Mouse (Mus musculus) gastrocnemius, postnatal 10 days (tissue): ENCODE data around the gene Cyp2c65. TPM values are rescaled to one million over a fixed set of nuclear protein-coding genes. Genes with fewer than 3 reads are reported as not detected.
"Not testable (repeated sequence)": the region's sequence is repeated elsewhere in the genome, so short reads cannot be mapped to it uniquely, and the experiment has no call there.

Experiments
- DNase-seq: peaks from one replicate; pipeline ENCODE4 v3.0.0; 2021; ENCODE audit warnings: mixed read lengths
- long read RNA-seq, 2 experiments: library from polyadenylated mRNA; stranded (forward); transcript quantifications; one replicate each; pipeline ENCODE4 v2.0.0; 2021
- total RNA-seq, 2 experiments: library from RNA; stranded (reverse); gene quantifications; 2 replicates each; pipeline ENCODE4 v1.2.3; 2021

The Cyp2c65 gene
- total RNA-seq, result not detected
- long read RNA-seq, experiment 1, result 0 reads
- long read RNA-seq, experiment 2, result 0 reads

DNA sequence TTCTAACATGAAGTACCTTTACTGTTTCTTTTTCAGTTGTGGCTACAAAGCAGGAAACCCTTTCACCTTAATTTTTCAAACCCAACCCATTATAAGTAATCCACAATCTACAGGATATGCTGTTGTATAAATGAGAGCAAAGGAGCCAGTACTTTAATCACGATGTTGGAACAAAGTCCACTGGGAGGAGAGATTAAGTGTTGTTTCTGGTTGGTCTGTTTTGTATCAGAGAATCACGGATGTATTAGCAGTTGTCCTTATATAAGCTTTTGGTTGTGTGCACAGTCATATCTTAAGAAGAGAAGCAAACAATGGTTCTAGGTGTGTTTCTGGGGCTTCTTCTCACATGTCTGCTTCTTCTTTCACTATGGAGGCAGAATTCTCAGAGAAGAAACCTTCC lies at the start of gene Cyp2c65:
Cyp2c65 (plus strand) TSS at position 297 of the 400 bp plus-strand sequence.
- DNase-seq, result no peak

DNA sequence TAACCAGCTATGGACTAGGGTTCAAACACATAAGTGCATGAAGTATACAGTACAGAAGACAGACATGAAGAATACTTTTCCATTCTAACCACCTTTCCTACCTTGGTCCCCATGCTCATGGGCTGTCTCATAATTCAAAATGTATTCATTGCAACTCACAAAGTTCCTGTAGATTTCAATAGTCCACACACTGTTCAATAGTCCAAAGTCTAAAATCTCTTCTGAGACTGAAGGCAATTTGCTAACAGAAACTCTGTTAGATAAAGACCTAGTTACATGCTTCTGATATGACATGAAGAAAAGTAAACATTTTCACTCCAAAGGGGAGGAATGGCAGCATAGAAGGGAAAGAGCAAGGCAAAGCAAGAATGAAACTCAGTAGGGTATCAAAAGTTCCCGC lies 2.9 kb upstream of the Cyp2c65 start:
- DNase-seq, result no peak

DNA sequence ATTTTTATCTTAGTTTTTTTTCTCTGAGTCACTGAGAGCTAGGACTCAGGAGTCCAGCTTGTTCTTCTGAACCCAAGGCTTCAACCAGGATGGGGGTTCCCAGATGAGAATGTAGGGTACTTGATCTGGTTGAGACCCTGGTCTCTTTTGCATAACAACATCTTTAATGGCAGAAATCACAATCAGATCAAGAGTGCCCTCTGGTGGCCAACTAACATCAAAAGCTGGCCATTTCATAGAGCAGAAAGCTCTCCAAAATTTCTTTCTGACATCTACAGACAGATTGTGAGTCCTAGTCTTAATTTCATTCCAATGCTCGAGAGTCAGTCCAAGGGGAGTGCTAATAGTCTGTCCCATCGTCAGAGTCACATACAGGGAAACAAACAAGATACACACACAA lies 38.0 kb downstream of the Cyp2c65 start:
- DNase-seq, result not testable (repeated sequence)

DNA sequence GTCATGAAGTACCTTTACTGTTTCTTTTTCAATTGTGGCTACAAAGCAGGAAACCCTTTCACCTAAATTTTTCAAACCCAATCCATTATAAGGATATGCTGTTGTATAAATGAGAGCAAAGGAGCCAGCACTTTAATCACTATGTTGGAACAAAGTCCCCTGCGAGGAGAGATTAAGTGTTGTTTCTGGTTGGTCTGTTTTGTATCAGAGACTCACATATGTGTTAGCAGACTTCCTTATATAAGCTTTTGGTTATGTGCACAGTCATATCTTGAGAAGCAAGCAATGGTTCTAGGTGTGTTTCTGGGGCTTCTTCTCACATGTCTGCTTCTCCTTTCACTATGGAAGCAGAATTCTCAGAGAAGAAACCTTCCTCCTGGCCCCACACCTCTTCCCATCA lies 52.8 kb downstream of the Cyp2c65 start, which contains the start of gene Cyp2c66:
Cyp2c66 (plus strand) TSS at position 255 of the 400 bp plus-strand sequence.
- no peak for DNase-seq

Other genes with a start within 250 kb of the Cyp2c65 start
- 1 to 10 TPM; 6.1 to 8.3 TPM for gene Noc3l, start 241.8 kb upstream of the Cyp2c65 start, total RNA-seq
- gene Tbc1d12, start 224.4 kb upstream of the Cyp2c65 start, total RNA-seq, result 1 to 10 TPM; 4.2 to 5.3 TPM
- gene Hells, start 130.1 kb upstream of the Cyp2c65 start, total RNA-seq, result 1 to 10 TPM; 5.7 to 8.6 TPM
- gene Cyp2c55, start 54.0 kb upstream of the Cyp2c65 start, total RNA-seq, result not detected
- not detected for gene Cyp2c66, start 52.9 kb downstream of the Cyp2c65 start, total RNA-seq
- not detected for gene Cyp2c29, start 208.4 kb downstream of the Cyp2c65 start, total RNA-seq